Comparison of ENCODE assay signal across 21 mouse cellular contexts in genomic region chr4:82315710-82316109, GRCm38 (mm10).
DNase-seq lines count a peak whose midpoint lies in the region; ATAC-seq and TF ChIP-seq lines count a peak whose summit lies in the region.
"Had no signal": no experiment of that assay in that cellular context is flagged by ENCODE, and none has a peak within 500 bp of the region (broad histone marks: within the 10 kb centered on the region; RNA-seq: fewer than 3 reads in every experiment).

No protein-coding gene starts in this region.

- no peak overlapping the region for H3K9ac ChIP-seq in liver, postnatal 0 days (replicated peaks)
- H3K9ac ChIP-seq in liver, embryonic 11.5 days (ENCODE audit: low read depth, low read length): no peak overlapping the region
- no peak overlapping the region for H3K9ac ChIP-seq in intestine, postnatal 0 days (ENCODE audit: low read depth, low read length)
- H3K9ac ChIP-seq: forebrain, embryonic 12.5 days; hindbrain, embryonic 15.5 days; limb, embryonic 12.5 days had no signal

- no peaks in the 10 kb centered on the region for H3K4me1 ChIP-seq in liver, postnatal 0 days (ENCODE audit: insufficient read depth)
- H3K4me1 ChIP-seq in liver, embryonic 11.5 days (replicated peaks; ENCODE audit: control insufficient read depth, insufficient read depth, low read length): no peaks in the 10 kb centered on the region; the same call in 1 of the 2 replicates
- no peaks in the 10 kb centered on the region for H3K4me1 ChIP-seq in intestine, postnatal 0 days (replicated peaks; ENCODE audit: control insufficient read depth, insufficient read depth, low read length)
- H3K4me1 ChIP-seq: forebrain, embryonic 12.5 days; hindbrain, embryonic 15.5 days; midbrain, embryonic 10.5 days had no signal

- no peak for ATAC-seq in liver, postnatal 0 days
- ATAC-seq in liver, embryonic 11.5 days (replicated peaks; ENCODE audit: low FRiP score): no peak
- ATAC-seq in intestine, postnatal 0 days: peak; percentile 86
- ATAC-seq: CD4-positive, CD25-positive, alpha-beta regulatory T cell, adult 4 months had no signal

- no peak overlapping the region for H3K4me3 ChIP-seq in liver, postnatal 0 days (ENCODE audit: low read depth, low read length)
- no peak overlapping the region for H3K4me3 ChIP-seq in liver, embryonic 11.5 days (ENCODE audit: low read depth, low read length)
- H3K4me3 ChIP-seq in intestine, postnatal 0 days (ENCODE audit: low read depth, low read length): no peak overlapping the region
- H3K4me3 ChIP-seq: forebrain, embryonic 12.5 days; hindbrain, embryonic 15.5 days; limb, embryonic 12.5 days; midbrain, embryonic 10.5 days had no signal

- intact Hi-C loops in heart, postnatal 25 days (cut with DNase I): loop anchor here (10.0 kb wide), 1 partner anchor 741 kb away; no protein-coding TSS in a partner anchor

- H3K36me3 ChIP-seq in liver, postnatal 0 days (replicated peaks; ENCODE audit: insufficient read depth, low read length): no peaks in the 10 kb centered on the region; the same call in 1 of the 2 replicates
- H3K36me3 ChIP-seq in liver, embryonic 11.5 days (ENCODE audit: control insufficient read depth, insufficient read depth, low read length): peaks cover 7% of the 10 kb centered on the region; the same call in 1 of the 2 replicates
- peaks cover 20% of the 10 kb centered on the region for H3K36me3 ChIP-seq in intestine, postnatal 0 days (ENCODE audit: control insufficient read depth, insufficient read depth)
- H3K36me3 ChIP-seq: G1E had no signal

- no peaks in the 10 kb centered on the region for H3K9me3 ChIP-seq in liver, postnatal 0 days (ENCODE audit: low read length)
- no peaks in the 10 kb centered on the region for H3K9me3 ChIP-seq in liver, embryonic 11.5 days (ENCODE audit: control insufficient read depth, low read length)
- H3K9me3 ChIP-seq in intestine, postnatal 0 days (ENCODE audit: control insufficient read depth): no peaks in the 10 kb centered on the region
- H3K9me3 ChIP-seq: forebrain, embryonic 12.5 days; hindbrain, embryonic 15.5 days; limb, embryonic 12.5 days; midbrain, embryonic 10.5 days had no signal

- TF ChIP-seq EP300 in liver, postnatal 0 days (IDR thresholded peaks at IDR 0.05; ENCODE audit: low read depth): 0 out of 2 replicates have a peak, but pooled peaks have one; percentile 22

- peak; percentile 88 for DNase-seq in heart, adult 11 months
- no peak for DNase-seq in heart, postnatal 25 days (ENCODE audit: low spot score)
- DNase-seq in liver, postnatal 0 days: no peak
- DNase-seq in liver, embryonic 11.5 days (ENCODE audit: low spot score): no peak
- DNase-seq in lung, adult 18-20 months: no peak
- no peak for DNase-seq in layer of hippocampus, adult 8-10 months (ENCODE audit: low spot score in 2 of 2)
- no peak for DNase-seq in frontal cortex, adult 2 months (ENCODE audit: extremely low spot score in 1 of 2, low spot score in 1 of 2)
- DNase-seq: gastrocnemius, postnatal 14 days; kidney, adult 2 months; kidney, postnatal 25 days; lung, adult 2 months; right cerebral cortex, postnatal 14 days; spleen, adult 18-20 months; thymus, postnatal 4 days had no signal

- no peaks in the 10 kb centered on the region for H3K27me3 ChIP-seq in liver, postnatal 0 days (ENCODE audit: insufficient read depth, low read length)
- H3K27me3 ChIP-seq in liver, embryonic 11.5 days (replicated peaks; ENCODE audit: control insufficient read depth, insufficient read depth, low read length): no peaks in the 10 kb centered on the region
- no peaks in the 10 kb centered on the region for H3K27me3 ChIP-seq in intestine, postnatal 0 days (replicated peaks; ENCODE audit: control insufficient read depth, insufficient read depth, low read length)
- H3K27me3 ChIP-seq: forebrain, embryonic 12.5 days; hindbrain, embryonic 15.5 days; limb, embryonic 12.5 days had no signal

- 66% methylated on average over 2 of the region's 2 CpGs for WGBS in liver, postnatal 0 days (ENCODE audit: insufficient replicate concordance)
- 56% methylated on average over 2 of the region's 2 CpGs for WGBS in liver, embryonic 11.5 days
- WGBS in intestine, postnatal 0 days: 60% methylated on average over 2 of the region's 2 CpGs

- TF ChIP-seq CTCF in liver, postnatal 0 days (IDR thresholded peaks at IDR 0.05; ENCODE audit: low read depth): no peak
- TF ChIP-seq CTCF in intestine, postnatal 0 days (IDR thresholded peaks at IDR 0.05; ENCODE audit: low read depth): no peak

- H3K27ac ChIP-seq in liver, postnatal 0 days (ENCODE audit: low read depth): no peak overlapping the region
- no peak overlapping the region for H3K27ac ChIP-seq in liver, embryonic 11.5 days (ENCODE audit: low read depth, low read length)
- H3K27ac ChIP-seq in intestine, postnatal 0 days (ENCODE audit: low read depth, low read length): no peak overlapping the region
- H3K27ac ChIP-seq: forebrain, embryonic 12.5 days; hindbrain, embryonic 15.5 days; limb, embryonic 12.5 days; midbrain, embryonic 10.5 days had no signal

- H3K4me2 ChIP-seq in liver, postnatal 0 days (ENCODE audit: low read depth, low read length): no peak overlapping the region
- no peak overlapping the region for H3K4me2 ChIP-seq in liver, embryonic 11.5 days
- no peak overlapping the region for H3K4me2 ChIP-seq in intestine, postnatal 0 days (replicated peaks; ENCODE audit: low read depth)
- H3K4me2 ChIP-seq: forebrain, embryonic 12.5 days; hindbrain, embryonic 15.5 days; limb, embryonic 12.5 days had no signal
